ENCODE assay signal across 8 mouse cellular contexts in the genomic region with DNA sequence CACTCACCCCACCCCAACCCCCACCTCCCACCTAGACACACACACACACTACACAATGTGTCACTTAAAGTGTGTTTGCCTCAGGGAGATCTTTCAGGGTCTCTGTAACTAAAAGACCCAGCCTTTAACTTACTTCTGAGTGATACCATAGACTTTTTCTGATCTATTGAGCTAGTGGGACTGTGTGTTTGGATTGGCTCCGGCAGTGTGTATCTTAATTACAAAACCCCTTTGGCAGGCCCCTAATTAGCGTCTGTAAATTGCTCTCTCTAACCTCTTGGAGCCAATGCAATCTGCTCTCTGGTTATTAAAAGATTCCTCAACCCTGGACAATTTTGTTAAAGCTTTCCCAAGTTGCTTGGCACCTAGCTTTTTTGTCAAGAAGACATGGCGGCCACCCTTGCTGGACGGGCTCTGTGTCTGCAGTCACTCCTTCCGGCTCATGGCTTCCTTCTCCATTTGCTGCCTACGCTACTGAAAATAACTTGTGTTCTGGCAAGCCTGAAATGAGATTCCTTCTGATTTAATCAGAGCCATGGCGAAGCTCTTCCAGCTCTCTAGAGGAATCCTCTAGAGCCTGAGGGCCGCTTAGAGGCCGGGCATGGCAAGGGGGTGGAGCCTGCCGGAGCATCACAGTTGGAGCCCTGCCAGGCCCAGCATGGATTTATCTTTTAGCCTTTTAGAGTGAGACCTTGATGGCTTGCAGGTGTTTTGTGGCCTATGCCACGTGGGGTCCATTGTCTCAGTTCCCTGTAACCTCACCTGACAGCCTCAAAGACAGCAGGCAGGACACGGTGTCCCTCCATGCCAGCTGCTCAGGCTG. TPM values are rescaled to one million over a fixed set of nuclear protein-coding genes. Genes with fewer than 3 reads are reported as not detected.
DNase-seq lines count a peak whose midpoint lies in the region; ATAC-seq lines count a peak whose summit lies in the region.
"Had no signal": no experiment of that assay in that cellular context is flagged by ENCODE, and none has a peak within 500 bp of the region (broad histone marks: within the 10 kb centered on the region; RNA-seq: fewer than 3 reads in every experiment).

No protein-coding gene starts in this region.

- H3K4me2 ChIP-seq in kidney, embryonic 15.5 days = no peak overlapping the region
- H3K4me2 ChIP-seq in kidney, embryonic 16.5 days (replicated peaks; ENCODE audit: low read depth, low read length) = no peak overlapping the region
- H3K4me2 ChIP-seq in embryonic facial prominence, embryonic 11.5 days (ENCODE audit: low read depth, low read length) = no peak overlapping the region
- peak overlapping the region; percentile 7; the same call in 1 of the 2 replicates for H3K4me2 ChIP-seq in neural tube, embryonic 12.5 days (replicated peaks)

- DNase-seq in embryonic facial prominence, embryonic 11.5 days (ENCODE audit: low spot score) = peak; percentile 58
- DNase-seq in hindbrain, embryonic 10.5 days (ENCODE audit: low spot score) = no peak
- DNase-seq in c-Kit-positive CD71-positive TER-119-positive erythroid progenitor cells, embryonic 14.5 days (ENCODE audit: low spot score) = no peak
- DNase-seq in B cell, adult 2 months = no peak

- H3K27me3 ChIP-seq in kidney, embryonic 15.5 days = no peaks in the 10 kb centered on the region
- H3K27me3 ChIP-seq in kidney, embryonic 16.5 days (ENCODE audit: insufficient read depth, low read length) = no peaks in the 10 kb centered on the region
- H3K27me3 ChIP-seq in embryonic facial prominence, embryonic 11.5 days (ENCODE audit: control insufficient read depth, insufficient read depth, low read length) = no peaks in the 10 kb centered on the region
- no peaks in the 10 kb centered on the region for H3K27me3 ChIP-seq in hindbrain, embryonic 10.5 days (ENCODE audit: insufficient read depth, poor library complexity, severe bottlenecking)
- no peaks in the 10 kb centered on the region for H3K27me3 ChIP-seq in neural tube, embryonic 12.5 days (replicated peaks)

- H3K27ac ChIP-seq in kidney, embryonic 15.5 days = no peak overlapping the region
- H3K27ac ChIP-seq in kidney, embryonic 16.5 days (ENCODE audit: low read length) = no peak overlapping the region
- H3K27ac ChIP-seq in embryonic facial prominence, embryonic 11.5 days (replicated peaks; ENCODE audit: low read depth, low read length) = no peak overlapping the region
- H3K27ac ChIP-seq in hindbrain, embryonic 10.5 days = 0 out of 2 replicates have a peak overlapping the region, but pooled peaks have one; percentile 14
- H3K27ac ChIP-seq in neural tube, embryonic 12.5 days = no peak overlapping the region

- ATAC-seq in kidney, embryonic 15.5 days (replicated peaks; ENCODE audit: low FRiP score) = 0 out of 2 replicates have a peak, but pooled peaks have one; percentile 30
- ATAC-seq in kidney, embryonic 16.5 days (ENCODE audit: low FRiP score, low TSS enrichment) = no peak
- no peak for ATAC-seq in embryonic facial prominence, embryonic 11.5 days (replicated peaks; ENCODE audit: insufficient number of reproducible peaks, low FRiP score, low TSS enrichment, low read depth)
- peak; percentile 63 for ATAC-seq in neural tube, embryonic 12.5 days (ENCODE audit: low FRiP score, low read depth)

- no peaks in the 10 kb centered on the region for H3K36me3 ChIP-seq in kidney, embryonic 15.5 days
- H3K36me3 ChIP-seq in kidney, embryonic 16.5 days (ENCODE audit: insufficient read depth, low read length) = no peaks in the 10 kb centered on the region
- no peaks in the 10 kb centered on the region for H3K36me3 ChIP-seq in embryonic facial prominence, embryonic 11.5 days (replicated peaks; ENCODE audit: control insufficient read depth, insufficient read depth, low read depth, low read length)
- no peaks in the 10 kb centered on the region for H3K36me3 ChIP-seq in hindbrain, embryonic 10.5 days
- H3K36me3 ChIP-seq in neural tube, embryonic 12.5 days = no peaks in the 10 kb centered on the region

- H3K4me1 ChIP-seq in kidney, embryonic 15.5 days = peaks cover 5% of the 10 kb centered on the region; the same call in 1 of the 2 replicates
- peaks cover 3% of the 10 kb centered on the region; the same call in 1 of the 2 replicates for H3K4me1 ChIP-seq in kidney, embryonic 16.5 days (ENCODE audit: insufficient read depth, low read length)
- H3K4me1 ChIP-seq in embryonic facial prominence, embryonic 11.5 days (ENCODE audit: control insufficient read depth, insufficient read depth, low read length) = no peaks in the 10 kb centered on the region; the same call in 1 of the 2 replicates
- H3K4me1 ChIP-seq in hindbrain, embryonic 10.5 days (replicated peaks) = peaks cover 25% of the 10 kb centered on the region
- peaks cover 19% of the 10 kb centered on the region for H3K4me1 ChIP-seq in neural tube, embryonic 12.5 days

- H3K9ac ChIP-seq in kidney, embryonic 15.5 days = no peak overlapping the region
- no peak overlapping the region for H3K9ac ChIP-seq in kidney, embryonic 16.5 days (replicated peaks; ENCODE audit: low read length)
- no peak overlapping the region for H3K9ac ChIP-seq in embryonic facial prominence, embryonic 11.5 days (replicated peaks; ENCODE audit: low read length)
- no peak overlapping the region for H3K9ac ChIP-seq in neural tube, embryonic 12.5 days

- no peaks in the 10 kb centered on the region for H3K9me3 ChIP-seq in kidney, embryonic 15.5 days (replicated peaks)
- H3K9me3 ChIP-seq in kidney, embryonic 16.5 days (ENCODE audit: low read length) = no peaks in the 10 kb centered on the region
- no peaks in the 10 kb centered on the region for H3K9me3 ChIP-seq in embryonic facial prominence, embryonic 11.5 days (replicated peaks; ENCODE audit: control insufficient read depth, low read length)
- no peaks in the 10 kb centered on the region for H3K9me3 ChIP-seq in hindbrain, embryonic 10.5 days
- H3K9me3 ChIP-seq in neural tube, embryonic 12.5 days = no peaks in the 10 kb centered on the region

- 47% methylated on average over 12 of the region's 12 CpGs for WGBS in kidney, embryonic 15.5 days
- WGBS in kidney, embryonic 16.5 days = 43% methylated on average over 12 of the region's 12 CpGs
- WGBS in embryonic facial prominence, embryonic 11.5 days = 37% methylated on average over 12 of the region's 12 CpGs
- WGBS in hindbrain, embryonic 10.5 days = 49% methylated on average over 12 of the region's 12 CpGs
- WGBS in neural tube, embryonic 12.5 days = 44% methylated on average over 12 of the region's 12 CpGs

- no peak overlapping the region for H3K4me3 ChIP-seq in kidney, embryonic 15.5 days (replicated peaks)
- H3K4me3 ChIP-seq in kidney, embryonic 16.5 days (ENCODE audit: low read length) = no peak overlapping the region
- H3K4me3 ChIP-seq in embryonic facial prominence, embryonic 11.5 days (ENCODE audit: low read depth, low read length) = no peak overlapping the region
- no peak overlapping the region for H3K4me3 ChIP-seq in hindbrain, embryonic 10.5 days
- H3K4me3 ChIP-seq in neural tube, embryonic 12.5 days = no peak overlapping the region
- H3K4me3 ChIP-seq: myocyte had no signal

RNA-seq across cellular contexts. Expression of a gene that starts 46.9 kb away (rescaled TPM):
- polyA plus RNA-seq in kidney, embryonic 15.5 days (2015; fragmentation: Nextera tagmentation; extraction: Ambion mirVana) = 14.9 and 15.3 TPM in 2 replicates
- 14.1 and 17.7 TPM in 2 replicates for polyA plus RNA-seq in kidney, embryonic 16.5 days (2015; fragmentation: Nextera tagmentation; extraction: Ambion mirVana)
- polyA plus RNA-seq in embryonic facial prominence, embryonic 11.5 days (2014; fragmentation: Nextera tagmentation; extraction: Ambion mirVana) = 2.2 and 2.3 TPM in 2 replicates
- polyA plus RNA-seq in hindbrain, embryonic 10.5 days (2016; fragmentation: Nextera tagmentation; extraction: Ambion mirVana) = 3.0 and 3.5 TPM in 2 replicates
- polyA plus RNA-seq in neural tube, embryonic 12.5 days (2016; fragmentation: Nextera tagmentation; extraction: Ambion mirVana) = 4.2 and 4.5 TPM in 2 replicates

RNA-seq across cellular contexts. Expression of a gene that starts 55.8 kb away (rescaled TPM):
- 50.7 and 51.8 TPM in 2 replicates for polyA plus RNA-seq in kidney, embryonic 15.5 days (2015; fragmentation: Nextera tagmentation; extraction: Ambion mirVana)
- 55.1 and 56.3 TPM in 2 replicates for polyA plus RNA-seq in kidney, embryonic 16.5 days (2015; fragmentation: Nextera tagmentation; extraction: Ambion mirVana)
- 47.1 and 54.1 TPM in 2 replicates for polyA plus RNA-seq in embryonic facial prominence, embryonic 11.5 days (2014; fragmentation: Nextera tagmentation; extraction: Ambion mirVana)
- polyA plus RNA-seq in hindbrain, embryonic 10.5 days (2016; fragmentation: Nextera tagmentation; extraction: Ambion mirVana) = 46.8 and 48.8 TPM in 2 replicates
- 29.2 and 30.9 TPM in 2 replicates for polyA plus RNA-seq in neural tube, embryonic 12.5 days (2016; fragmentation: Nextera tagmentation; extraction: Ambion mirVana)

Comparison
In these comparisons a context has a peak if more than half of its experiments do, and no peak if none do; other contexts are left out.
1. ATAC-seq: peak in kidney, embryonic 15.5 days (single experiment) and neural tube, embryonic 12.5 days (single experiment); none in kidney, embryonic 16.5 days (single experiment) and embryonic facial prominence, embryonic 11.5 days (single experiment).